Mouse (Mus musculus): Measurements from ENCODE around the gene Plod2. TPM values are rescaled to one million over a fixed set of nuclear protein-coding genes. Genes with fewer than 3 reads are reported as not detected.

Gene Plod2
- polyA plus RNA-seq, 2 experiments, result 56.6 to 108 TPM

DNA sequence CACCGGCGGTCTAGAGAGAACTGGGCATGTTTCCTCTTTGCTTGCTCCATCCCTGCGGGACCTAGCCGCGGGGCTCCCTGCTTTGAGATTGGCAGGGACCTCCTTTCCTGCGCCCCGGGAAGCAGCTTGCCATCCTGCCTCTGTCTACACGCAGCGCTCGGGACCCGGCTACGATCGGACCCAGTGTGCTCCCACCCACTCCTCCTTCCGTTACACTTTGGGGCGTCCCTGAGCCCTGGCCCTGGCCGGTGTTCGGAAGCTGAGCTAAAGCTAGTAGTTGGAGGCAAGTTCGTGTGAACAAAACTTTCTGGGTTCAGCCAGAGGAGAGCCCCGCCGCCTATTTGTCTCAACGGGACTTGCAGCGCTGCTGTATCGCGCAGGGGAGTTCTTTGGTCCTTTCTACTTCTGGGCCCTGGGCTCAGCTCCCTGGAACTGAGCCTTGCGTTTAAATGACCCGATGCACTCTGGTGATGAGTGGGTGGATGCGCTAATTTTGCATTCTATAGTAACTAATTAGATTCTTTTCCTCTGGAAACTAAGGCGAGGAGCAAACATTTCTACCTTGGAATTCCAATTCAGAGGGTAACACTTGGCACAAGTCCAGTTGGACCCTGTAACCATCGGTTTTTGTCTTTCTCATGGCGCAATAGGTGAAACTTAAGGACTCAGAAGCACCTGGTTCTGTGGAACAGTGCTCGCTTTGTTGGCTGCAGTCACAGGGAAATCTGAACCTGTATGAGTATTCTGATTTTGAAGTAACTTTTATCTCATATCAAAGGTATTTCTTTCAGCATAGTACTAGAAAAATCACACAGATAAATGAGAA, 781 bp downstream of the Plod2 start:
- H3K9ac ChIP-seq (ENCODE audit: low read depth, low read length, severe bottlenecking), result peak overlapping the region; percentile 90
- H3K36me3 ChIP-seq (ENCODE audit: control insufficient read depth, insufficient read depth, low read length), result no peaks in the 10 kb centered on the region
- peaks cover 35% of the 10 kb centered on the region for H3K4me1 ChIP-seq (ENCODE audit: control insufficient read depth, insufficient read depth, low read length)
- H3K4me3 ChIP-seq (replicated peaks; ENCODE audit: low read length), result peak overlapping the region; percentile 91
- no peaks in the 10 kb centered on the region for H3K27me3 ChIP-seq (ENCODE audit: control insufficient read depth, insufficient read depth, low read length)
- ATAC-seq (ENCODE audit: low FRiP score, low read depth) (peak; percentile 45), DNase-seq (ENCODE audit: low spot score) (peak; percentile 65)
- H3K4me2 ChIP-seq (replicated peaks; ENCODE audit: low read depth, low read length, severe bottlenecking), result peak overlapping the region; percentile 79
- H3K27ac ChIP-seq (replicated peaks; ENCODE audit: low read depth, low read length), result peak overlapping the region; percentile 92
- no peak for TF ChIP-seq POLR2A (IDR thresholded peaks at IDR 0.05; ENCODE audit: borderline replicate concordance, extremely low read depth, insufficient read depth, insufficient read length)
- no peaks in the 10 kb centered on the region for H3K9me3 ChIP-seq (ENCODE audit: control insufficient read depth, low read length)
- WGBS, result under 1% methylated on average over 29 of the region's 31 CpGs

DNA sequence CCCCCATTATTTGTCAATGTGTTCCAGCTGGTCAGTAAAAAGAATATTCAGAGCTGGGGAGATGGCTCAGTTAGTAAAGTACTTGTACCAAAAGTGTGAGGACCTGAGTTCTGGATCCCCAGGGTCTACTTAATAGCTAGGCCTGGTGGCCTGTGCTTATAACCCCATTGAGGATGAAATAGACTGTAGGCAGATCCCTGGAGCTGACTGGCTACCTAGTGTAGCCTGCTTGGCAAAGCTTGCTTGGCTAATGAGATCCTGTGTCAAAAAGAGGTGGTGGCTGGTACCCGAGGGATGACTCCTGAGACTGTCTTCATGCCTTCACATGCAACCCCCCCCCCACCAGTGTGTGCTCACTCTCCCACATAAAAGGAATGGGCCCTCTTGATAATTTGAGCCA, 2.1 kb downstream of the Plod2 start:
- peaks cover 42% of the 10 kb centered on the region for H3K4me1 ChIP-seq (ENCODE audit: control insufficient read depth, insufficient read depth, low read length)
- H3K4me3 ChIP-seq (replicated peaks; ENCODE audit: low read length), result peak overlapping the region; percentile 91
- no peak overlapping the region for H3K27ac ChIP-seq (replicated peaks; ENCODE audit: low read depth, low read length)
- peaks cover 10% of the 10 kb centered on the region; the same call in 1 of the 2 replicates for H3K36me3 ChIP-seq (ENCODE audit: control insufficient read depth, insufficient read depth, low read length)
- peak overlapping the region; percentile 79 for H3K4me2 ChIP-seq (replicated peaks; ENCODE audit: low read depth, low read length, severe bottlenecking)
- no peak for TF ChIP-seq POLR2A (IDR thresholded peaks at IDR 0.05; ENCODE audit: borderline replicate concordance, extremely low read depth, insufficient read depth, insufficient read length)
- DNase-seq (ENCODE audit: low spot score) (no peak), ATAC-seq (ENCODE audit: low FRiP score, low read depth) (no peak)
- no peak overlapping the region for H3K9ac ChIP-seq (ENCODE audit: low read depth, low read length, severe bottlenecking)
- WGBS, result 63% methylated on average over 1 of the region's 1 CpGs
- no peaks in the 10 kb centered on the region for H3K27me3 ChIP-seq (ENCODE audit: control insufficient read depth, insufficient read depth, low read length)
- no peaks in the 10 kb centered on the region for H3K9me3 ChIP-seq (ENCODE audit: control insufficient read depth, low read length)

DNA sequence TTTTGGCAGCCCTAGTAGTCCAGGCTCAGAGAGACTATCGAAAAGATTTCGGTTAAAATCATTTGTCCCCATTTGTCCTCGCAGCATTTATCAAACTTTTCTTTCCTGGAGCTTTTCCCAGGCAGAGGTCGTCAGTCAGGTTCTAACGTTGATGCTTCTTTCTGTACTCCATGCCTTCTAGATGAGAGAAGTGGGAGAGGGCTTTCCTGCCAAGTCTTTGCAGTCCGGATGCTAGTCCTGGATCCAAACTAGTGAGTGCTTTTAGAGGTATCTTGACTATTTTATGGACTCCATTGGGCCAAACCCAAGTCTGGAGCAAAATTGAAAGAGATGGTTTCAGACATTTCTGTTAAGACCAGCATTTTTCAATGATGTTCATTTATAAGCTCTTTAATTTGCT, 3.0 kb downstream of the Plod2 start:
- peak; percentile 47 for DNase-seq (ENCODE audit: low spot score)
- peaks cover 11% of the 10 kb centered on the region; the same call in 1 of the 2 replicates for H3K36me3 ChIP-seq (ENCODE audit: control insufficient read depth, insufficient read depth, low read length)
- peak overlapping the region; percentile 79 for H3K4me2 ChIP-seq (replicated peaks; ENCODE audit: low read depth, low read length, severe bottlenecking)
- TF ChIP-seq POLR2A (IDR thresholded peaks at IDR 0.05; ENCODE audit: borderline replicate concordance, extremely low read depth, insufficient read depth, insufficient read length), result no peak
- H3K27me3 ChIP-seq (ENCODE audit: control insufficient read depth, insufficient read depth, low read length), result no peaks in the 10 kb centered on the region
- H3K4me1 ChIP-seq (ENCODE audit: control insufficient read depth, insufficient read depth, low read length), result peaks cover 49% of the 10 kb centered on the region
- ATAC-seq (ENCODE audit: low FRiP score, low read depth), result no peak
- WGBS, result 60% methylated on average over 6 of the region's 6 CpGs
- no peak overlapping the region for H3K27ac ChIP-seq (replicated peaks; ENCODE audit: low read depth, low read length)
- no peak overlapping the region for H3K9ac ChIP-seq (ENCODE audit: low read depth, low read length, severe bottlenecking)
- H3K9me3 ChIP-seq (ENCODE audit: control insufficient read depth, low read length), result no peaks in the 10 kb centered on the region
- peak overlapping the region; percentile 14 for H3K4me3 ChIP-seq (replicated peaks; ENCODE audit: low read length)

DNA sequence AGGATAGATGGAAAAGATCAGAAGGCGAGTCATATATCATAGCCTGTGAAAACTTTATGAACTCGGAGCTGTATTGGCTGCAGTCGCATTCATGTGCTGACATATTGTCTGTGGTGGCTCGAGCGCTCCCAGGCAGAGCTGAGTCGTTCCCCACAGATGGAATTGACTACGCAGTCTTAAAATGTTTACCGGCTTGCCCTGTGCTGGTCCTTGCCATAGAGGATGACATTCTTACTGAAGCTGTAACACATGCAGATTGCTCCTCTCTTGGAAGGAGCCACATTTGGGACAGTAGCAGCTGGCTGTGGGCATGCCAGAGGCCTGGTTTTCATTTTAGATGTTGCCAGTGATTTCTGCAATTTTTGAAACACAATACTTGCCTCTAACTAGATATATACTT, 4.4 kb downstream of the Plod2 start:
- ATAC-seq (ENCODE audit: low FRiP score, low read depth), result no peak
- Histone ChIP-seq H3K4me1 (ENCODE audit: control insufficient read depth, insufficient read depth, low read length) (peaks cover 41% of the 10 kb centered on the region), H3K27ac (replicated peaks; ENCODE audit: low read depth, low read length) (no peak overlapping the region), H3K4me3 (replicated peaks; ENCODE audit: low read length) (peak overlapping the region; percentile 10; the same call in 1 of the 2 replicates), H3K4me2 (replicated peaks; ENCODE audit: low read depth, low read length, severe bottlenecking) (peak overlapping the region; percentile 34), H3K36me3 (ENCODE audit: control insufficient read depth, insufficient read depth, low read length) (peaks cover 11% of the 10 kb centered on the region; the same call in 1 of the 2 replicates), H3K27me3 (ENCODE audit: control insufficient read depth, insufficient read depth, low read length) (no peaks in the 10 kb centered on the region), H3K9me3 (ENCODE audit: control insufficient read depth, low read length) (no peaks in the 10 kb centered on the region), H3K9ac (ENCODE audit: low read depth, low read length, severe bottlenecking) (no peak overlapping the region)
- peak; percentile 23 for DNase-seq (ENCODE audit: low spot score)
- 32% methylated on average over 8 of the region's 8 CpGs for WGBS
- TF ChIP-seq POLR2A (IDR thresholded peaks at IDR 0.05; ENCODE audit: borderline replicate concordance, extremely low read depth, insufficient read depth, insufficient read length), result no peak

DNA sequence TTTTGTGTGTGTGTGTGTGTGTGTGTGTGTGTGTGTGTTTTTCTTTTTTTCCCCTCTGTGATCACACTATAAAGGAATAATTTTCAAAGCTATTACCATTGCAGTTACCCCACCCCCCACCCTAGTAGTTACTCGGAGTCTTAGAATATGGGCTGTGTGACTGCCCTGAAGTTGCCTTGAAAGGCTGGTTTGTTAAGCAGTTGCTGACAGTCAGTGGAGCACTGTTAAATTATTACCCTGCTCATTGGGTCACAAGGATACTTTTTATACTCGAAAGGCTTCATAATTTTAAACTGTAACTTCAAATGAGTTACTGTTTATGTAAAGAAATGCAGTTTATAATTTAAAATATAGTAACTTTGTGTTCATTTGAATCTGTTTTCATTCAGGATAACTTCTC, 5.1 kb downstream of the Plod2 start:
- Histone ChIP-seq H3K9ac (ENCODE audit: low read depth, low read length, severe bottlenecking) (no peak overlapping the region), H3K36me3 (ENCODE audit: control insufficient read depth, insufficient read depth, low read length) (peaks cover 11% of the 10 kb centered on the region; the same call in 1 of the 2 replicates), H3K27me3 (ENCODE audit: control insufficient read depth, insufficient read depth, low read length) (no peaks in the 10 kb centered on the region), H3K4me1 (ENCODE audit: control insufficient read depth, insufficient read depth, low read length) (peaks cover 39% of the 10 kb centered on the region), H3K9me3 (ENCODE audit: control insufficient read depth, low read length) (no peaks in the 10 kb centered on the region), H3K4me2 (replicated peaks; ENCODE audit: low read depth, low read length, severe bottlenecking) (no peak overlapping the region), H3K4me3 (replicated peaks; ENCODE audit: low read length) (no peak overlapping the region), H3K27ac (replicated peaks; ENCODE audit: low read depth, low read length) (no peak overlapping the region)
- DNase-seq (ENCODE audit: low spot score) (no peak), ATAC-seq (ENCODE audit: low FRiP score, low read depth) (no peak)
- WGBS, result 45% methylated on average over 2 of the region's 2 CpGs
- TF ChIP-seq POLR2A (IDR thresholded peaks at IDR 0.05; ENCODE audit: borderline replicate concordance, extremely low read depth, insufficient read depth, insufficient read length), result no peak

Measured in limb, embryonic 14.5 days (tissue).